10 mouse cellular contexts compared by ENCODE assay signal in genomic region chr8:124077998-124078397, GRCm38 (mm10). TPM values are rescaled to one million over a fixed set of nuclear protein-coding genes. Genes with fewer than 3 reads are reported as not detected.
A peak's percentile ranks its signal among the peaks of the same experiment; 100 is the strongest.
DNase-seq lines count a peak whose midpoint lies in the region; ATAC-seq lines count a peak whose summit lies in the region.
"Had no signal": no experiment of that assay in that cellular context is flagged by ENCODE, and none has a peak within 500 bp of the region (broad histone marks: within the 10 kb centered on the region; RNA-seq: fewer than 3 reads in every experiment).

No protein-coding gene starts in this region.

- H3K27ac ChIP-seq in liver, embryonic 16.5 days (ENCODE audit: low read length) = no peak overlapping the region
- H3K27ac ChIP-seq in limb, embryonic 10.5 days = no peak overlapping the region
- H3K27ac ChIP-seq: neural tube, embryonic 15.5 days had no signal

- peak; percentile 30 for DNase-seq in heart, postnatal 4 days
- DNase-seq in heart, postnatal 25 days (ENCODE audit: low spot score) = no peak
- peak; percentile 57 for DNase-seq in thymus, postnatal 14 days
- no peak for DNase-seq in thymus, adult 18-20 months
- DNase-seq in testis, postnatal 10 days (ENCODE audit: low spot score) = no peak
- no peak for DNase-seq in limb, embryonic 10.5 days (ENCODE audit: low spot score)
- DNase-seq in gastrocnemius, postnatal 10 days = no peak

- no peaks in the 10 kb centered on the region for H3K36me3 ChIP-seq in liver, embryonic 16.5 days (ENCODE audit: control insufficient read depth, insufficient read depth)
- no peaks in the 10 kb centered on the region for H3K36me3 ChIP-seq in limb, embryonic 10.5 days
- H3K36me3 ChIP-seq: G1E; neural tube, embryonic 15.5 days had no signal

- WGBS in liver, embryonic 16.5 days (ENCODE audit: insufficient replicate concordance) = 76% methylated on average over 10 of the region's 10 CpGs
- WGBS in limb, embryonic 10.5 days = 93% methylated on average over 10 of the region's 10 CpGs

- no peaks in the 10 kb centered on the region for H3K27me3 ChIP-seq in liver, embryonic 16.5 days (ENCODE audit: control insufficient read depth, insufficient read depth, low read depth, low read length)
- no peaks in the 10 kb centered on the region for H3K27me3 ChIP-seq in limb, embryonic 10.5 days (ENCODE audit: low read depth, poor library complexity, severe bottlenecking)
- H3K27me3 ChIP-seq: neural tube, embryonic 15.5 days had no signal

- H3K9ac ChIP-seq in liver, embryonic 16.5 days (ENCODE audit: low read depth, low read length) = no peak overlapping the region
- H3K9ac ChIP-seq: neural tube, embryonic 15.5 days had no signal

- no peaks in the 10 kb centered on the region for H3K9me3 ChIP-seq in liver, embryonic 16.5 days (replicated peaks; ENCODE audit: control insufficient read depth, low read length)
- H3K9me3 ChIP-seq in limb, embryonic 10.5 days (replicated peaks) = no peaks in the 10 kb centered on the region
- H3K9me3 ChIP-seq: neural tube, embryonic 15.5 days had no signal

- no peak overlapping the region for H3K4me3 ChIP-seq in liver, embryonic 16.5 days (ENCODE audit: low read depth, low read length)
- H3K4me3 ChIP-seq in limb, embryonic 10.5 days = no peak overlapping the region
- H3K4me3 ChIP-seq: neural tube, embryonic 15.5 days had no signal

- H3K4me1 ChIP-seq in liver, embryonic 16.5 days (ENCODE audit: control insufficient read depth, low read depth, low read length) = peaks cover 21% of the 10 kb centered on the region
- H3K4me1 ChIP-seq in limb, embryonic 10.5 days = peaks cover 25% of the 10 kb centered on the region

- ATAC-seq in liver, embryonic 16.5 days (ENCODE audit: low read depth) = no peak

- intact Hi-C loops in heart, postnatal 25 days (cut with DNase I) = no loop called here

- 0 out of 2 replicates have a peak overlapping the region, but pooled peaks have one; percentile 24 for H3K4me2 ChIP-seq in liver, embryonic 16.5 days (ENCODE audit: low read depth, low read length)
- H3K4me2 ChIP-seq: neural tube, embryonic 15.5 days had no signal

RNA-seq across cellular contexts. Expression of gene Urb2, which starts 56.7 kb away (rescaled TPM):
- 10 to 100 TPM; 10.8 to 11.1 TPM for total RNA-seq in heart, postnatal 4 days (2021)
- 1 to 10 TPM; 5.4 to 6.1 TPM for total RNA-seq in heart, postnatal 25 days (2021)
- 2.3 and 2.4 TPM in 2 replicates for polyA plus RNA-seq in liver, embryonic 16.5 days (2015; fragmentation: Nextera tagmentation; extraction: Ambion mirVana)
- 8.4 and 8.9 TPM in 2 replicates for polyA plus RNA-seq in limb, embryonic 10.5 days (2016; fragmentation: Nextera tagmentation; extraction: Ambion mirVana)
- 1 to 10 TPM; 7.4 to 8.4 TPM for total RNA-seq in gastrocnemius, postnatal 10 days (2021)

RNA-seq across cellular contexts. Expression of gene Taf5l, which starts 56.8 kb away (rescaled TPM):
- 10 to 100 TPM; 27.5 to 29.9 TPM for total RNA-seq in heart, postnatal 4 days (2021)
- 10 to 100 TPM; 15.0 TPM for total RNA-seq in heart, postnatal 25 days (2021)
- polyA plus RNA-seq in liver, embryonic 16.5 days (2015; fragmentation: Nextera tagmentation; extraction: Ambion mirVana) = 18.8 and 19.6 TPM in 2 replicates
- 49.7 and 52.8 TPM in 2 replicates for polyA plus RNA-seq in limb, embryonic 10.5 days (2016; fragmentation: Nextera tagmentation; extraction: Ambion mirVana)
- 10 to 100 TPM; 15.5 to 15.6 TPM for total RNA-seq in gastrocnemius, postnatal 10 days (2021)

Comparison
In these comparisons a context has a peak if more than half of its experiments do, and no peak if none do; other contexts are left out.
1. DNase-seq: peak in heart, postnatal 4 days (single experiment) and thymus, postnatal 14 days (single experiment); none in heart, postnatal 25 days (single experiment), thymus, adult 18-20 months (0 of 2), testis, postnatal 10 days (single experiment), limb, embryonic 10.5 days (single experiment) and gastrocnemius, postnatal 10 days (single experiment).